Mouse (Mus musculus): ENCODE results near the gene Ppfia4. TPM values are rescaled to one million over a fixed set of nuclear protein-coding genes. Genes with fewer than 3 reads are reported as not detected.

Ppfia4 gene
- polyA plus RNA-seq, 1 experiment from 2014 or later = 3.5 TPM

DNA sequence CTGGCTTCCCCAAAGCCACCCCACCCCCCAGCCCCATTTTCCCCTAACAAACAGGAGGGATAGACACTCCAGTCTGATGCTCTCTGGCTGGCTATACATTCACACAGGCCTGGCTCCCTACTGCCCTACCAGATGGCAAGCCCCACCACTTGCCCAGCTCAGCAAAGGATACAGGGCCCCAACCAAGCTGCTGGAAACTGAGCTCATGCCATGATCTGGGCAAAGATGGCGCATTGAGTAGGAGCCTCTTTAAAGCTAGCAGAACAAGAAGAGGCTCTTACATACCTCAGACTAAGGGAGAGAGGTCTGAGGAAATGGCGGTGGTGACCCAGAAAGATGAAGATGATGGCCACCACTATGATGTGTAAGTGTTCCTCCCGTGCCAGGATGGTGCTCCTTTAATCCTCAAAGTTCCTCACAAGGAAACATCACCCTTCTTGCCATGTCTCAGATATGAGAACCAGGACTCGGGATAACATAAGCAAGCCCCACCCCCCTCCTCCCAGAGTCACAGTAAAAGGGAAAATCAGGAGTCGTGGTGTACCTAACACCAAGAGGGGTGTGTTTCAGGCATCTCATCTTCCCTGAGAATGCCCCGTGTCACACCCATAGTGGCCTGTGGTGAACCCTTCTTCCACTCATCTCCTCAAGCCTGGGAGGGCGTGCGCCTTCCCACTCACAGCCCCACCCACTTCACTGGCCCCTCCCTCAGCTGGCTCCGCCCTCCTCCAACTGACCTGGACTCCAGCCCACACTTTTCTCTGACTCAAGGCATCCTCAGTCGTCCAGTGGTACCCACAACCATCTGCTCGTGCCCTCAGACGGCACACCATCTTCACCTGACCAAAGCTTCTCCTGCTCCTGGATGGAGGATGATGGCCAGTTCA is 3.4 kb upstream of the Ppfia4 start:
- no peak overlapping the region for H3K9ac ChIP-seq
- no peaks in the 10 kb centered on the region for H3K36me3 ChIP-seq (ENCODE audit: poor library complexity, severe bottlenecking)
- 0 out of 2 replicates have a peak, but pooled peaks cover 8% of the 10 kb centered on the region for H3K4me1 ChIP-seq
- H3K27ac ChIP-seq = no peak overlapping the region
- no peak overlapping the region for H3K4me2 ChIP-seq
- WGBS = 84% methylated on average over 12 of the region's 12 CpGs
- no peak for ATAC-seq
- H3K4me3 ChIP-seq = no peak overlapping the region
- no peaks in the 10 kb centered on the region for H3K27me3 ChIP-seq
- H3K9me3 ChIP-seq (replicated peaks) = no peaks in the 10 kb centered on the region

DNA sequence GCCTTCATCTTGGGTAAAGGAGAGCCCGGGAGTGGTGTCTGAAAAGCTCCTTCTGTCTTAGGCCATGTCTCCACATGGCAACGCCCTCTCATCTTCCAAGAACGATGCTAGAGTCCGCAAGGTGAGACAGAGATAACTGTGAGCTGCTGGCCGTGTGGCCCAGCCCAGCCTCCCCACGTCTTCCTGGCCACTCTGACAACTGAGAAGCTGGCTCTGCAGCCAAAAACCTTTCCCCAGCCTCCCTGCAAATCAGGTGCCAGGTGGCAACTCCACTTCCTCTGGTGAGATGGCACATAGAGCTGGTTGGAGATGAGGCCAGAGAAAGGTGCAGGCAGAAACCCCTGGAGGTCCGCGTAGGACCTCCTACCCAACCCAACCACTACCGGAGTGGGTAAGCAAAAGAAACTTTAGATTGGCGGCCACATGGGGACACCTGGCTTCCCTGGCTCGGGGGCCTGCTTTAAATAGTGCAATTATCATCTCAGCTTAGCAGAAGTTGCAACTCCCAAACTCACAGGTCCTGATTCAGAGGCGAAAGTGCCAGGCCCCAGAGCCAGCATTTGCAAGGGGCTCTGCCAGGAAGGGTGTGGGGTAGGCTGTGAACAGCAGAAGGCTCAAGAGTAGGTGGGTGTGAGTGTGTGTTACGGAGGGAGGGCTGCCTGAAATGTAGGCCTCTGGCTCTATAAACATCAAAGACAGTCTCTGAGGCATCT is 2.6 kb upstream of the Ppfia4 start:
- WGBS = 83% methylated on average over 13 of the region's 13 CpGs
- no peak overlapping the region for H3K4me3 ChIP-seq
- no peak overlapping the region for H3K4me2 ChIP-seq
- H3K27ac ChIP-seq = no peak overlapping the region
- no peak for ATAC-seq
- no peaks in the 10 kb centered on the region for H3K36me3 ChIP-seq (ENCODE audit: poor library complexity, severe bottlenecking)
- H3K9me3 ChIP-seq (replicated peaks) = no peaks in the 10 kb centered on the region
- no peaks in the 10 kb centered on the region for H3K27me3 ChIP-seq
- no peak overlapping the region for H3K9ac ChIP-seq
- 0 out of 2 replicates have a peak, but pooled peaks cover 8% of the 10 kb centered on the region for H3K4me1 ChIP-seq

DNA sequence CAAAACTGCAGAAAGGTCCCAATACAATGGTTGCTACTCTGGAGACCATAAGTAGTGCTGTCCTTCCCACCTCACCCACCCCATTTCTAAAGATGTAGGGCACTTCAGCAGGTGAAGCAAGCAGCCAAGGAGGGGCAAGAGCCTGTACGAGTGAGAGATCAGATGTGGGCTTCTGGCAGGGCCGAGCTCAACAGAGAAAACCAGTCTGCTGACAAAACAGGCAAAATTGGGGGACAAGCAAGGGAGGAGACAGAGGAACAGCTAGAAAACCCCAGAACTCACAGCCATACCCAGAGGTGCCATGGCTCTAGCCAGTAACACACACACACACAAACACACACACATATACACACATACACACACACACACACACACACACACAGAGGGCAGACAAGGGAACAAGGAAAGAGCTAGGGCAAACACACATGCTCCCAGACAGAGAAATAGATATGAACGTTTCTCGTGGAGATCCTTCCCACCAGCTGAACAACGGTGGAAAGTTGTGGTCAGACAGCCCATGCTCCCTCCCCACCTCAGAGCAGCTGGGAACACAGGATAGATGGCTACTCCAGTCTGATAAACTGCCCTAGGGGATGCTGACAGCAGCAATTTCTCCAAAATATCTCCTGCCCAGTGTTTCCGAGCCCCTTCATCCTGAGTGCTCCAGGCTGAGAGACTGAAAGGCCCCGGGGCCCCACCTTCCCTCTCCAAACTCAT is 1.5 kb upstream of the Ppfia4 start:
- no peak for ATAC-seq

DNA sequence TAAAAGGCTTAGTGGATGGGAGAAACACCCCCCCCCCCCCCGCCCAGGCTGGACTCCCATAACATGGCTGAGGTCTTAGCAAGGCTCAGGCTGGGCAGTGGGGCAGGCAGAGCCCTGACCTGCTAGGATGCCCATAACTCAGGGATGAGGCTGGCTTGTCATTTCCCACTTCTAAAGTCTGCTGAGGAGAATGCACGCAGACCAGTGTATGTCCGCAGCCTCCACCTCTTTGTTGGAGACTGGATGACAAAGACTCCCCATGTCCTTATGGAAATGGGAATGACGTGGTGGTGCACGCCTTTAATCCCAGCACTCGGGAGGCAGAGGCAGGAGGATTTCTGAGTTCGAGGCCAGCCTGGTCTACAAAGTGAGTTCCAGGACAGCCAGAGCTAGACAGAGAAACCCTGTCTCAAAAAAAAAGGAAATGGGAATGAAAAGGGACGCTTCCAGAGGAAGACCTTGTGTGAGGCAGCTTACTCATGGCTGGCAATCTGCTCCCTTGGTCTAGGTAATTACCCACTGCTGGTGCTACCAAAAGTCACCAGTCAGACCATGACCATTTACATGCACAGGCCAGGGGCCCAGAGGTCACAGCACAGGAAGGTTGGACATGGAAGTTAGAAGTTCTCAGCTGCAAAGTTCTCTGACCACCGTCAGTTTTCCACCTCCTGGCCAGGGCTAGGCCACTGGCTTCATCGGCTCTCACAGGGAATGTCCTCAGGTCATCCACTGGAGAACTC is 813 bp upstream of the Ppfia4 start:
- ATAC-seq = no peak
- H3K4me3 ChIP-seq = no peak overlapping the region
- WGBS = 76% methylated on average over 10 of the region's 10 CpGs
- H3K4me1 ChIP-seq = 0 out of 2 replicates have a peak, but pooled peaks cover 8% of the 10 kb centered on the region
- H3K27me3 ChIP-seq = no peaks in the 10 kb centered on the region
- H3K9ac ChIP-seq = no peak overlapping the region
- H3K4me2 ChIP-seq = no peak overlapping the region
- no peaks in the 10 kb centered on the region for H3K9me3 ChIP-seq (replicated peaks)
- no peak overlapping the region for H3K27ac ChIP-seq
- H3K36me3 ChIP-seq (ENCODE audit: poor library complexity, severe bottlenecking) = no peaks in the 10 kb centered on the region

More for the DNA sequence above, 1.5 kb upstream of the Ppfia4 start:
- 85% methylated on average over 7 of the region's 7 CpGs for WGBS
- no peaks in the 10 kb centered on the region for H3K9me3 ChIP-seq (replicated peaks)
- H3K9ac ChIP-seq = no peak overlapping the region
- no peak overlapping the region for H3K4me2 ChIP-seq
- H3K27ac ChIP-seq = no peak overlapping the region
- 0 out of 2 replicates have a peak, but pooled peaks cover 8% of the 10 kb centered on the region for H3K4me1 ChIP-seq
- H3K4me3 ChIP-seq = no peak overlapping the region
- H3K27me3 ChIP-seq = no peaks in the 10 kb centered on the region
- no peaks in the 10 kb centered on the region for H3K36me3 ChIP-seq (ENCODE audit: poor library complexity, severe bottlenecking)

DNA sequence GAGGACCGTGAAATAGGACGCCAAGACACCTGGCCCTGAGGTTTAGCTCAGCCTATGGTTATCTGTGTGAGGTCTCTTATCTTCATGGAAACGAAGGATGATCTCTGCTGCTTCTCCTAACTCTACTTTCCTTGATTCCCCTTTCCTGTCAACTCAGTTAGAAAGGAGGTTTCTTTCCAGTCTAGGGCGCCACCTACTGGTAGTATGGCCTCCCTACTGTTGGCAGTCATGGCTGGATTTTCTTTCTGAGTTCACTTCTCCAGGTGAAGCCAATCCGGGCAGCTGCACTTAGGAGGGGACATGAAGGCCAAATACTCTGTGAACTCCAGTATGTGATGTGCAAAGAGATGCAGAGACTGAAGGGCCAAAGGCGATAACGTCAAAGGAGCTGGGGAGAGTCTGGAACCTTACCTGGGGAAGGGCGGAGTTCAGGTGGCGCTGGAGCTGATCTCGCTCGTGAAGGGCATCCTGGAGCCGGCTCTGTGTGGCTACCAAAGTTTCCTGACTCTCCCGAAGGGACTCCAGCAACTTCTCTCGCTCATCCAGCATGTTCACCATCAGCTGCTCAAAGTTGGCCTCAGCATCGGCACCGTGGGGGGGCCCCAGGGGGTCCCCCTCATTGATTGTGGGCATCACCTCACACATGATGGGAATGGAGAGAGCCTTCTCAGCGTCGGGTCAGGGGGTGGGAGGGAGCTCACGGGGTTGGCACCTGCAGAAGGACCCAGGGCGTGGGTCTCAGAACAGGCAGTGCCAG is 671 bp downstream of the Ppfia4 start:
- 57% methylated on average over 20 of the region's 20 CpGs for WGBS
- H3K4me1 ChIP-seq = 0 out of 2 replicates have a peak, but pooled peaks cover 8% of the 10 kb centered on the region
- H3K4me2 ChIP-seq = no peak overlapping the region
- no peak overlapping the region for H3K9ac ChIP-seq
- ATAC-seq = peak; percentile 37; the same call in 1 of the 2 replicates
- no peaks in the 10 kb centered on the region for H3K9me3 ChIP-seq (replicated peaks)
- no peak overlapping the region for H3K27ac ChIP-seq
- no peaks in the 10 kb centered on the region for H3K36me3 ChIP-seq (ENCODE audit: poor library complexity, severe bottlenecking)
- no peak overlapping the region for H3K4me3 ChIP-seq
- H3K27me3 ChIP-seq = no peaks in the 10 kb centered on the region

DNA sequence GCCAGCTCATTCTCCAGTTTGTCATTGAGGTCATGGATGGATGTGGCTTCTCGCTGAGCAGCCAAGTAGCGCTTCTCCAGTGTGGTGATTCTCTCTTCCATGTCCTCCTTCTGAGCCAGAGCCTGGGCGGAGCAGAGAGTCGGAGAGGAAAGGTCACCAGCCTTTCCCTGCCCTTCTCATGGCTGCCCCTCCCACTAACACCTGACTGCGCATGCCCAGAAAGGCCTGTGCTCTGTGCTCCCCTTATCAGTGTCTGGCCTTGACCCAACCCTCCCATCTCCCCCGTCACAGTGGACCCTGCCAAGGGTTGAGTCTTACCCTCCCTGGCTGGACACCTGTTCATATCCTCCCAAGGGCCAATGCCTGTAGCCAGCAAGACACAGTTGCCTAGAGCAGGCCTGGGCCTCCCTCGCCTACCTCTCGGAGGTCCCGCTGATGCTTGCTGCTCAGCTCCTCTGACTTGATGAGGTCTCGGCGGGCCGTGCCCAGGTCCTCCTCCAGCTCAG is 5.8 kb downstream of the Ppfia4 start:
- H3K27ac ChIP-seq = no peak overlapping the region
- no peak for ATAC-seq

DNA sequence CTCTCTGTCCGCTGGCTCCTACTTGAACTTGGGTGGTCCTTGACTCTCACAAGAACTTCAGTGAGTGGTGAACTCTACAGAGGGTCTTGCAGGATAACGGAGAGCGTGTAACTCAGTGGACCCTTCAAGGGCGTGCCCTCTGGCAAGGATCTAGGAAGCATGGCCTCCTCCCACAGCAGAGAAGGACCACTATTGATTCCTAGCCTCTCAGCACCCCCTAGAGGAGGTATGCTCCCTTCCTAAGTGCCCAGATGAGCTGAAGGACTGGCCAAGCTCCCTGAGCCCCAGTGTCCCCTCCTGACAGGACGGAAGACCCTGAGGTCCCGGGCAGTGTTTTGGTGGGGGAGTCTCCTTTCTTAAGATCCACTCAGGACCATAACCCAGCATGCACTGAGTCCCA is 10.1 kb downstream of the Ppfia4 start:
- H3K4me1 ChIP-seq = peaks cover 21% of the 10 kb centered on the region
- no peak overlapping the region for H3K9ac ChIP-seq
- H3K36me3 ChIP-seq (ENCODE audit: poor library complexity, severe bottlenecking) = no peaks in the 10 kb centered on the region
- no peak overlapping the region for H3K27ac ChIP-seq
- H3K4me3 ChIP-seq = no peak overlapping the region
- H3K27me3 ChIP-seq = no peaks in the 10 kb centered on the region
- H3K4me2 ChIP-seq = no peak overlapping the region
- ATAC-seq = no peak
- no peaks in the 10 kb centered on the region for H3K9me3 ChIP-seq (replicated peaks)
- 91% methylated on average over 6 of the region's 6 CpGs for WGBS

More for the DNA sequence above, 5.8 kb downstream of the Ppfia4 start:
- H3K9me3 ChIP-seq (replicated peaks) = no peaks in the 10 kb centered on the region
- H3K4me1 ChIP-seq = no peaks in the 10 kb centered on the region
- H3K4me2 ChIP-seq = no peak overlapping the region
- 93% methylated on average over 12 of the region's 12 CpGs for WGBS
- no peak overlapping the region for H3K4me3 ChIP-seq
- no peaks in the 10 kb centered on the region for H3K36me3 ChIP-seq (ENCODE audit: poor library complexity, severe bottlenecking)
- H3K27me3 ChIP-seq = no peaks in the 10 kb centered on the region
- H3K9ac ChIP-seq = no peak overlapping the region

DNA sequence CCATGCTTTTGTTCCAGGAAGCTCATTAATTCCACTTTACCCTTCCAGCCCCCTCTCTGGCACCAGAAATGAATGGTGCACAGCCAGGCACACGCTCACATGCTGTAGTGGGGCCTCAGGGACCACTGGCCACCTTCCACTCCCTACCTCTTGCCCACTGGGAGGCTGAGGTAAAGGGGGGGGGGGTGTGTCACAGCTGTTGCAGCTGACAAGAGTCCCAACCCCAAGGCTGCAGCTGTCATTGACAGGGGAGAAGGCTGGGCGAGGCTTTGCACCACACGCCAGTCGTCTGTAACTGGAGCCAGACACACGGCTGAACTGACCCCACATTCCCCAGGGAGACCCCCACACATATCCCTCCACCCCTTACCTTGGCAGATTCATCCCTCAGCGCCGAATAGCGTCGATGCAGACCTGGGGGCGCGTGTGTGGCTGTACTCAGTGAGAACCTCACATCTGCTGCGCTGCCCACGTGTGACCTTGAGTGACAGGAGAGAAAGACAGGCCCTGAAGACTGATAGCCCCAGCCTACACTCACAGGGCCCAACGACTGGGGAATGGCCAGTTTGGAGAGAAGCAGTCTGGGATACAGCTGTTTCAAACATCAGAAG is 11.9 kb downstream of the Ppfia4 start:
- Histone ChIP-seq H3K4me2 (no peak overlapping the region), H3K9me3 (replicated peaks) (no peaks in the 10 kb centered on the region), H3K9ac (no peak overlapping the region), H3K4me3 (no peak overlapping the region), H3K27ac (peak overlapping the region; percentile 3; the same call in 1 of the 2 replicates), H3K4me1 (peaks cover 21% of the 10 kb centered on the region), H3K27me3 (no peaks in the 10 kb centered on the region), H3K36me3 (ENCODE audit: poor library complexity, severe bottlenecking) (no peaks in the 10 kb centered on the region)
- no peak for ATAC-seq
- WGBS = 68% methylated on average over 14 of the region's 14 CpGs

DNA sequence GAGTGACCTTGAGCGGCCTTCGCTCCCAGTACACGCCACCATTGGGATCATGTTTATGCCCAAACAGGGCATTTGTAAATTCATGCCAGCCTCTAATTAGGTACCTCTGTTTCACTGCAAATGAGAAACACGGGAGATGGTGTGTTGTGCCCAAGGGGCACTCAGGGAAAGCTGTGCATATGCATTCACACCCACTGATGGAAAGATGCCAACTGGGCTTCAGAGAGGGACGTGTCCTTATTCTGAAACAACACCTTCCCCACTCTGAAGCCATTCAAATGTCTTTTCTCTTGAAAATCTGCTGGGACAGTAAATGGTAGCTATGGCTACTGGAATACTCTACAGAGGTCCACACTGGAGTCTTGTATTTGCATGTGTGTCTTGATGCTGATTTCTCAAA is 14.5 kb downstream of the Ppfia4 start:
- Histone ChIP-seq H3K27me3 (no peaks in the 10 kb centered on the region), H3K4me1 (peaks cover 21% of the 10 kb centered on the region), H3K9ac (no peak overlapping the region), H3K4me3 (no peak overlapping the region), H3K9me3 (replicated peaks) (no peaks in the 10 kb centered on the region), H3K27ac (no peak overlapping the region), H3K36me3 (ENCODE audit: poor library complexity, severe bottlenecking) (no peaks in the 10 kb centered on the region), H3K4me2 (no peak overlapping the region)
- no peak for ATAC-seq
- WGBS = 64% methylated on average over 5 of the region's 5 CpGs

DNA sequence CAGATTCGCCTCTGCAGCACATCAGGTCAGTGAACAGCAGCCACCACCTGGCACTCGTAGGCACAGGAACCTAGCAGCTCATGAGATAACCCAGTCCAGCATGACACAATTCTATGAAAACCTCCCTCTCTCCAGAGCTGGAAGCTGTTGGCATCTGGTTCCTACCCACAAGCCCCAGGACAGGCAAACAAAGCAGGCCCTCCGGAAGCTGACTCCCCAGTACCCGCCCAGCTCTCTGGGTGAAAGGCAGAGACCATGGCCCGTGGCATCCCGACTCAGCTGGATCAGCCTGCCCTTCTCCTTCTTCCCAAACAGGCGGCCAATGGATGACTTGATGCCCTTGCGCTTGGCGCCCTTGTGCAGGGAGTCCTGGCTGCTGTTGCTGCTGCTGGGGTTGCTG is 16.4 kb downstream of the Ppfia4 start:
- H3K9ac ChIP-seq = no peak overlapping the region
- H3K36me3 ChIP-seq (ENCODE audit: poor library complexity, severe bottlenecking) = no peaks in the 10 kb centered on the region
- no peaks in the 10 kb centered on the region for H3K27me3 ChIP-seq
- no peak overlapping the region for H3K27ac ChIP-seq
- H3K9me3 ChIP-seq (replicated peaks) = no peaks in the 10 kb centered on the region
- ATAC-seq = no peak
- H3K4me3 ChIP-seq = no peak overlapping the region
- peaks cover 21% of the 10 kb centered on the region for H3K4me1 ChIP-seq
- 91% methylated on average over 9 of the region's 9 CpGs for WGBS
- H3K4me2 ChIP-seq = no peak overlapping the region
